Mouse (Mus musculus): ENCODE results near the gene Spsb3.

DNA sequence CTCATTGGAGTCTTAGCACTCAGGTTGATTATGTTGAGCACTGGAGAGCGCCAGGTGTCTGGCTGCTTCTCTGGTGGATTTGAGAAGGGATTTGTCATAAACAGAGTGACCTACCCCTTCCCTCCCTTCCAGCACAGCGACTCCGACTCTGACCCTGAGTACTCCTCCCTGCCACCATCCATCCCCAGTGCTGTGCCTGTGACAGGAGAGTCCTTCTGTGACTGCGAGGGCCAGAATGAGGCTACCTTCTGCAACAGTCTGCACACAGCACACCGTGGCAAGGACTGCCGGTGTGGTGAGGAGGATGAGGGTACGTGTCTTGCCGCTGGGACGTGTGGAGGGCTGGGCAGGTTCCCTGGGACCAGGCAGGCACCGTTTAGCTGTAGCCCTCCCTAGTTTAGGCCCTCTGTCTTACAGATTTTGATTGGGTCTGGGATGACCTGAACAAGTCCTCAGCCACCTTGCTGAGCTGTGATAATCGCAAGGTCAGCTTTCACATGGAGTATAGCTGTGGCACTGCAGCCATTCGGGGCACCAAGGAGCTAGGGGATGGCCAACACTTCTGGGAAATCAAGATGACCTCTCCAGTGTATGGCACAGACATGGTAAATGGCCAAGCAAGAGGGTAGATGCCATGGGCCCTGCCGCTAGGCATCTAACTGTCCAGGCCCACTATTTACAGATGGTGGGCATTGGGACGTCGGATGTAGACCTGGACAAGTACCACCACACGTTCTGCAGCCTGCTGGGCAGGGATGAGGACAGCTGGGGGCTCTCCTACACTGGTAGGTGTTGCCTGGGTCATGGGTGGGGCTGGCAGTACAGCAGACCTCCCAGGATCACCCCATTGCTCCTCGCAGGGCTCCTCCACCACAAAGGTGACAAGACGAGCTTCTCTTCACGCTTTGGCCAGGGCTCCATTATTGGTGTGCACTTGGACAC lies 4.0 kb downstream of the Spsb3 start:
- no peak for TF ChIP-seq CTCF (IDR thresholded peaks at IDR 0.05; ENCODE audit: low read depth, low read length)
- no peak for TF ChIP-seq POLR2A (IDR thresholded peaks at IDR 0.05; ENCODE audit: insufficient read depth, low read length)
